Mouse (Mus musculus): Measurements from ENCODE around the gene Spock1. TPM values are rescaled to one million over a fixed set of nuclear protein-coding genes. Genes with fewer than 3 reads are reported as not detected.

Spock1 gene
- polyA plus RNA-seq, 1 experiment from 2014 or later = 31.2 TPM

DNA sequence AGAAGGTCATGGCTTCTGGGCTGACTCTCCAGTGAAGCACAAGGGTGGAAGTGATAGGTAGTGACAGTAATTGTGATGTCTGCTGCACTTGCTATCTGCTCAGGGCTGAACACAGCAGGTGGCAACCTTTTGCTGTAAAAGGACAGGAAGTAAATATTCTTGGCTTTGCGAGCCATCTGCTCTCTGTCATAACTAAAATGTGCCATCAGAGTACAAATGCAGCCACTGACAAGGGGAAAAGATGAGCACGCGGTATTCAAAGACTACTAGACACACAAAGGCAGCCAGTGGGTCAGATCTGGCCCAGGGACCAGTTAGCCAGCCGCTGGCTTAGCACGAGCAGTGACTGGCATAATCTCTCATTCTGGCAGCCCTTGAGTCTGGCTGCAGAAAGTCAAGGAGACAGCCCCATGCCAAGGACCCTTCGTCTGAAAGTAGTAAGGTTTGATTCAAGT lies 126.0 kb downstream of the Spock1 start:
- ATAC-seq (no peak), DNase-seq (ENCODE audit: low spot score) (no peak)
- no peak overlapping the region for H3K4me2 ChIP-seq (ENCODE audit: low read length)
- no peaks in the 10 kb centered on the region; the same call in 1 of the 2 replicates for H3K4me1 ChIP-seq (ENCODE audit: control insufficient read depth, insufficient read depth, low read length)
- H3K4me3 ChIP-seq (ENCODE audit: low read depth, low read length) = no peak overlapping the region
- H3K9ac ChIP-seq (ENCODE audit: low read length) = no peak overlapping the region
- H3K9me3 ChIP-seq (replicated peaks; ENCODE audit: control insufficient read depth, low read length) = no peaks in the 10 kb centered on the region
- no peak overlapping the region for H3K27ac ChIP-seq (ENCODE audit: low read depth, low read length)
- H3K36me3 ChIP-seq (ENCODE audit: control insufficient read depth, insufficient read depth, low read length) = no peaks in the 10 kb centered on the region
- H3K27me3 ChIP-seq (replicated peaks; ENCODE audit: control insufficient read depth, insufficient read depth, low read length) = no peaks in the 10 kb centered on the region
- 80% methylated on average over 6 of the region's 6 CpGs for WGBS

DNA sequence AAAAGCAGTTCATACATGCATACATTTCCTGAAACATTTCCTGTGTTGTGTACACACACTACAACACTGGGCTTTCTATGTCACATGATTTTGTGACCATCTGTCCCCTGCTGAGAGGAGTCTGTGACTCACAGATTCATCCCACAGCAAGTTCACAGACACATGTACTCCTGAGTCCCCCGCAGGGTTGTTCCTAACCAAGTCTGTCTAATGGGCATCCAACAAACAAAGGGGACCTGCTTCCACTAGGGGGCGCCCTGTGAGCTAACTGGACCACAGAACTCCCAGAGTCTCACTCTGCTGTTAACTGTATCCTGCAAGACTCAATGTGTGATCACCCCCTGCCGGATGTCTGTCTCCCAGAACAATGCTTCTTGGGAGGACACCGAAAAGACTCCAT lies 129.0 kb downstream of the Spock1 start:
- Histone ChIP-seq H3K4me2 (ENCODE audit: low read length) (no peak overlapping the region), H3K4me1 (ENCODE audit: control insufficient read depth, insufficient read depth, low read length) (no peaks in the 10 kb centered on the region; the same call in 1 of the 2 replicates), H3K9me3 (replicated peaks; ENCODE audit: control insufficient read depth, low read length) (no peaks in the 10 kb centered on the region), H3K27ac (ENCODE audit: low read depth, low read length) (no peak overlapping the region), H3K36me3 (ENCODE audit: control insufficient read depth, insufficient read depth, low read length) (no peaks in the 10 kb centered on the region), H3K9ac (ENCODE audit: low read length) (no peak overlapping the region), H3K27me3 (replicated peaks; ENCODE audit: control insufficient read depth, insufficient read depth, low read length) (no peaks in the 10 kb centered on the region), H3K4me3 (ENCODE audit: low read depth, low read length) (no peak overlapping the region)
- DNase-seq (ENCODE audit: low spot score) (no peak), ATAC-seq (no peak)
- 80% methylated on average over 4 of the region's 4 CpGs for WGBS

- H3K36me3 ChIP-seq (ENCODE audit: control insufficient read depth, insufficient read depth, low read length) = no peaks in the 10 kb centered on the region
- 34% methylated on average over 3 of the region's 3 CpGs for WGBS
- H3K9me3 ChIP-seq (replicated peaks; ENCODE audit: control insufficient read depth, low read length) = no peaks in the 10 kb centered on the region
- ATAC-seq = no peak
- H3K4me2 ChIP-seq (ENCODE audit: low read length) = no peak overlapping the region
- no peak overlapping the region for H3K9ac ChIP-seq (ENCODE audit: low read length)
- H3K27me3 ChIP-seq (replicated peaks; ENCODE audit: control insufficient read depth, insufficient read depth, low read length) = no peaks in the 10 kb centered on the region
- H3K4me1 ChIP-seq (ENCODE audit: control insufficient read depth, insufficient read depth, low read length) = no peaks in the 10 kb centered on the region; the same call in 1 of the 2 replicates
- H3K4me3 ChIP-seq (ENCODE audit: low read depth, low read length) = no peak overlapping the region
- no peak overlapping the region for H3K27ac ChIP-seq (ENCODE audit: low read depth, low read length)
- DNase-seq (ENCODE audit: low spot score) = no peak
Measured at GRCm38 (mm10) chr13:57778524-57778923, 129.6 kb downstream of the Spock1 start.

- no peak for ATAC-seq
- DNase-seq (ENCODE audit: low spot score) = no peak
- no peaks in the 10 kb centered on the region for H3K4me1 ChIP-seq (ENCODE audit: control insufficient read depth, insufficient read depth, low read length)
- H3K9me3 ChIP-seq (replicated peaks; ENCODE audit: control insufficient read depth, low read length) = 0 out of 2 replicates have a peak, but pooled peaks cover 4% of the 10 kb centered on the region
- H3K27ac ChIP-seq (ENCODE audit: low read depth, low read length) = no peak overlapping the region
- 75% methylated on average over 6 of the region's 6 CpGs for WGBS
- H3K36me3 ChIP-seq (ENCODE audit: control insufficient read depth, insufficient read depth, low read length) = no peaks in the 10 kb centered on the region
- no peak overlapping the region for H3K4me3 ChIP-seq (ENCODE audit: low read depth, low read length)
- H3K27me3 ChIP-seq (replicated peaks; ENCODE audit: control insufficient read depth, insufficient read depth, low read length) = no peaks in the 10 kb centered on the region
- H3K9ac ChIP-seq (ENCODE audit: low read length) = no peak overlapping the region
- H3K4me2 ChIP-seq (ENCODE audit: low read length) = no peak overlapping the region
Measured at GRCm38 (mm10) chr13:57771998-57772397, 136.1 kb downstream of the Spock1 start.

GRCm38 (mm10) chr13:57766721-57767120 lies 141.4 kb downstream of the Spock1 start:
- H3K4me1 ChIP-seq (ENCODE audit: control insufficient read depth, insufficient read depth, low read length) = no peaks in the 10 kb centered on the region
- 69% methylated on average over 3 of the region's 3 CpGs for WGBS
- 0 out of 2 replicates have a peak, but pooled peaks cover 4% of the 10 kb centered on the region for H3K9me3 ChIP-seq (replicated peaks; ENCODE audit: control insufficient read depth, low read length)
- H3K27ac ChIP-seq (ENCODE audit: low read depth, low read length) = no peak overlapping the region
- no peaks in the 10 kb centered on the region for H3K27me3 ChIP-seq (replicated peaks; ENCODE audit: control insufficient read depth, insufficient read depth, low read length)
- no peak for DNase-seq (ENCODE audit: low spot score)
- no peaks in the 10 kb centered on the region for H3K36me3 ChIP-seq (ENCODE audit: control insufficient read depth, insufficient read depth, low read length)
- H3K4me3 ChIP-seq (ENCODE audit: low read depth, low read length) = no peak overlapping the region
- H3K4me2 ChIP-seq (ENCODE audit: low read length) = no peak overlapping the region
- no peak for ATAC-seq
- no peak overlapping the region for H3K9ac ChIP-seq (ENCODE audit: low read length)

GRCm38 (mm10) chr13:57761122-57761521 lies 147.0 kb downstream of the Spock1 start:
- 95% methylated on average over 5 of the region's 5 CpGs for WGBS
- H3K4me2 ChIP-seq (ENCODE audit: low read length) = no peak overlapping the region
- no peaks in the 10 kb centered on the region for H3K27me3 ChIP-seq (replicated peaks; ENCODE audit: control insufficient read depth, insufficient read depth, low read length)
- H3K36me3 ChIP-seq (ENCODE audit: control insufficient read depth, insufficient read depth, low read length) = no peaks in the 10 kb centered on the region
- H3K4me1 ChIP-seq (ENCODE audit: control insufficient read depth, insufficient read depth, low read length) = peaks cover 3% of the 10 kb centered on the region; the same call in 1 of the 2 replicates
- no peak for DNase-seq (ENCODE audit: low spot score)
- no peak overlapping the region for H3K9ac ChIP-seq (ENCODE audit: low read length)
- ATAC-seq = no peak
- no peak overlapping the region for H3K4me3 ChIP-seq (ENCODE audit: low read depth, low read length)
- no peaks in the 10 kb centered on the region for H3K9me3 ChIP-seq (replicated peaks; ENCODE audit: control insufficient read depth, low read length)
- H3K27ac ChIP-seq (ENCODE audit: low read depth, low read length) = no peak overlapping the region

GRCm38 (mm10) chr13:57760618-57761017 lies 147.5 kb downstream of the Spock1 start:
- WGBS = 90% methylated on average over 3 of the region's 3 CpGs
- Histone ChIP-seq H3K4me1 (ENCODE audit: control insufficient read depth, insufficient read depth, low read length) (peaks cover 4% of the 10 kb centered on the region; the same call in 1 of the 2 replicates), H3K4me2 (ENCODE audit: low read length) (no peak overlapping the region), H3K36me3 (ENCODE audit: control insufficient read depth, insufficient read depth, low read length) (no peaks in the 10 kb centered on the region), H3K4me3 (ENCODE audit: low read depth, low read length) (no peak overlapping the region), H3K9me3 (replicated peaks; ENCODE audit: control insufficient read depth, low read length) (no peaks in the 10 kb centered on the region), H3K9ac (ENCODE audit: low read length) (no peak overlapping the region), H3K27me3 (replicated peaks; ENCODE audit: control insufficient read depth, insufficient read depth, low read length) (no peaks in the 10 kb centered on the region), H3K27ac (ENCODE audit: low read depth, low read length) (no peak overlapping the region)
- no peak for DNase-seq (ENCODE audit: low spot score)
- no peak for ATAC-seq

DNA sequence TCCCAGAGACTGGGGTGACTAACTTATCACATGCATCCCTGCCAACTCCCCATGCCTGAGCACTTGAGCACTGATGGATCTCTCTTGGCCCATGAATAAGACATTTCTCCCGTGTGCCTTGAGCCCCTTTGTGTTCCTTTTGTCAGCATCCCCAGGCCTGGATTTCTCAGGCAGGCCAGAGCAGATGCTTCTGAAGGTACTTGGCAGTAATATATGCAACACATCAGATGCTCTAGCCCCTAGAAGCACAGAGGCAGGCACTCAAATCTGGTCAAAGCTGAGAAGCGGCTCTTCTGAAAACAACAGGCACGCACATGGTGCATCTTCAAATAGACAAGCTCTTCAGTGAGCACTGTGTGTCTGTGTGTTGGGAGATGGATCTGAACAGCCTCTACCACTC lies 151.8 kb downstream of the Spock1 start:
- Histone ChIP-seq H3K27me3 (replicated peaks; ENCODE audit: control insufficient read depth, insufficient read depth, low read length) (no peaks in the 10 kb centered on the region), H3K4me2 (ENCODE audit: low read length) (no peak overlapping the region), H3K36me3 (ENCODE audit: control insufficient read depth, insufficient read depth, low read length) (no peaks in the 10 kb centered on the region), H3K27ac (ENCODE audit: low read depth, low read length) (peak overlapping the region; percentile 48; the same call in 1 of the 2 replicates), H3K9me3 (replicated peaks; ENCODE audit: control insufficient read depth, low read length) (no peaks in the 10 kb centered on the region), H3K4me1 (ENCODE audit: control insufficient read depth, insufficient read depth, low read length) (peaks cover 4% of the 10 kb centered on the region; the same call in 1 of the 2 replicates), H3K4me3 (ENCODE audit: low read depth, low read length) (no peak overlapping the region), H3K9ac (ENCODE audit: low read length) (no peak overlapping the region)
- DNase-seq (ENCODE audit: low spot score) (peak; percentile 41), ATAC-seq (peak; percentile 34)
- WGBS = 51% methylated on average over 3 of the region's 3 CpGs

- WGBS = 87% methylated on average over 7 of the region's 7 CpGs
- H3K9ac ChIP-seq (ENCODE audit: low read length) = no peak overlapping the region
- no peak overlapping the region for H3K4me3 ChIP-seq (ENCODE audit: low read depth, low read length)
- H3K27me3 ChIP-seq (replicated peaks; ENCODE audit: control insufficient read depth, insufficient read depth, low read length) = no peaks in the 10 kb centered on the region
- H3K9me3 ChIP-seq (replicated peaks; ENCODE audit: control insufficient read depth, low read length) = no peaks in the 10 kb centered on the region
- H3K4me2 ChIP-seq (ENCODE audit: low read length) = no peak overlapping the region
- no peak overlapping the region for H3K27ac ChIP-seq (ENCODE audit: low read depth, low read length)
- H3K4me1 ChIP-seq (ENCODE audit: control insufficient read depth, insufficient read depth, low read length) = no peaks in the 10 kb centered on the region
- ATAC-seq (no peak), DNase-seq (ENCODE audit: low spot score) (no peak)
- H3K36me3 ChIP-seq (ENCODE audit: control insufficient read depth, insufficient read depth, low read length) = no peaks in the 10 kb centered on the region
Measured at GRCm38 (mm10) chr13:57750831-57751230, 157.3 kb downstream of the Spock1 start.

Data from forebrain, embryonic 14.5 days (tissue).